Mouse (Mus musculus) testis, adult 2 months (tissue): ENCODE measurements around the gene Cadm3.

Experiments used
- CTCF ChIP-seq: fragments of 200-500 bp; IDR thresholded peaks from 2 replicates; pipeline ENCODE4 v1.5.1; 2012; ENCODE audit warnings: low read depth, mild to moderate bottlenecking, inconsistent platforms, low read length, moderate library complexity; ENCODE audit not compliant: control insufficient read depth, insufficient read depth, insufficient replicate concordance
- POLR2A ChIP-seq: fragments of 200-500 bp; IDR thresholded peaks from 2 replicates; pipeline ENCODE4 v1.6.1; 2012; ENCODE audit warnings: low read depth, mild to moderate bottlenecking, inconsistent platforms, low read length, moderate library complexity; ENCODE audit not compliant: control insufficient read depth

DNA sequence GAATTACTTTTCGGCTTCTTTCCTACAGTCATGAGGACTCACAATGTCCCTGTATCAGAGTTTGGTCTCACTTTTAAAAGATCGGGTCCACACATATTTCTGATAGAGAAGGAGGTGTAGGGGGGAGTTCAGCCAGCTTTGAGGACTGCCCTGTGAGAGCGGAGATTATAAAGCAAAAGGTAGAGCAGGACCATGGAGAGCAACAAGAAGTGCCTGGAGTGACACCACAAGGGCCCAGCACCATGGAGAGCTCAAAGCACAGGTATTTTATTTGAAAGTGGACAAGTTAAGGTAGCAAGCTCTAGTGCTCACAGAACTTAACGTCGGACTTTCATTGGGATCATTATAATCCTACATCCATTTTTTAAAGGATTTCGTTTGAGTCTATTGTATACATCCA lies 5.8 kb downstream of the Cadm3 start:
- TF ChIP-seq CTCF (no peak), POLR2A (no peak)
